Mouse (Mus musculus) forebrain, postnatal 0 days (tissue): ENCODE data around the gene Ltbp1. TPM values are rescaled to one million over a fixed set of nuclear protein-coding genes. Genes with fewer than 3 reads are reported as not detected.

Experiments used
- ATAC-seq: fragments of 200-750 bp; cut with Nextera tagmentation; 2 replicates; pipeline ENCODE4 v1.8.0; 2017; ENCODE audit warnings: mild to moderate bottlenecking, moderate library complexity
- DNase-seq: peaks from one replicate; pipeline ENCODE4 v3.0.0-alpha.2; 2015
- H3K27ac ChIP-seq: fragments of 300-500 bp; sonication (generic); 2 replicates; pipeline ENCODE4 v1.5.1; 2014; ENCODE audit warnings: low read depth, mild to moderate bottlenecking, antibody characterized with exemption, low read length, moderate library complexity, mixed read lengths
- H3K27me3 ChIP-seq: fragments of 300-500 bp; sonication (generic); 2 replicates; pipeline ENCODE4 v1.6.1; 2014; ENCODE audit warnings: mild to moderate bottlenecking, low read length, mixed read lengths; ENCODE audit not compliant: insufficient read depth
- H3K36me3 ChIP-seq: fragments of 300-500 bp; sonication (generic); 2 replicates; pipeline ENCODE4 v1.6.1; 2014; ENCODE audit warnings: mild to moderate bottlenecking, moderate library complexity; ENCODE audit not compliant: insufficient read depth
- H3K4me1 ChIP-seq: fragments of 300-500 bp; sonication (generic); 2 replicates; pipeline ENCODE4 v1.6.1; 2014; ENCODE audit warnings: antibody characterized with exemption; ENCODE audit not compliant: insufficient read depth
- H3K4me2 ChIP-seq: fragments of 300-500 bp; sonication (generic); 2 replicates; pipeline ENCODE4 v1.6.1; 2014; ENCODE audit warnings: low read depth, mild to moderate bottlenecking, moderate library complexity
- H3K4me3 ChIP-seq: fragments of 300-500 bp; sonication (generic); 2 replicates; pipeline ENCODE4 v1.5.1; 2014; ENCODE audit warnings: low read depth, low read length, mixed read lengths
- H3K9ac ChIP-seq: fragments of 300-500 bp; sonication (generic); 2 replicates; pipeline ENCODE4 v1.6.1; 2014; ENCODE audit warnings: mild to moderate bottlenecking
- H3K9me3 ChIP-seq: fragments of 300-500 bp; sonication (generic); 2 replicates; pipeline ENCODE4 v1.6.1; 2016; ENCODE audit warnings: low read length
- CTCF ChIP-seq: sonication (generic); IDR thresholded peaks from 2 replicates; pipeline ENCODE4 v1.5.1; 2016; ENCODE audit warnings: antibody characterized with exemption, control low read depth, low read depth
- WGBS: fragments of 180-500 bp; shearing (Covaris S2); extraction: QIAGEN DNeasy Blood & Tissue Kit; methylation state at CpG from one replicate; pipeline ENCODE4 v1.1.7; 2014; 5-methylcytosine and 5-hydroxymethylcytosine counted together
- polyA plus RNA-seq: library from polyadenylated mRNA; unstranded; fragments of >200 nt; fragmentation: Nextera tagmentation; extraction: Ambion mirVana; gene quantifications from 2 replicates; pipeline ENCODE4 v1.2.1, GENCODE M21; 2015
- total RNA-seq: library from RNA; depleted of rRNA; stranded (reverse); fragments of >200 nt; gene quantifications from 2 replicates; pipeline ENCODE4 v1.2.3, GENCODE M21; 2014

Gene Ltbp1
- total and polyA plus RNA-seq, 2 experiments from 2014 or later: 1.5 to 5.2 TPM

DNA sequence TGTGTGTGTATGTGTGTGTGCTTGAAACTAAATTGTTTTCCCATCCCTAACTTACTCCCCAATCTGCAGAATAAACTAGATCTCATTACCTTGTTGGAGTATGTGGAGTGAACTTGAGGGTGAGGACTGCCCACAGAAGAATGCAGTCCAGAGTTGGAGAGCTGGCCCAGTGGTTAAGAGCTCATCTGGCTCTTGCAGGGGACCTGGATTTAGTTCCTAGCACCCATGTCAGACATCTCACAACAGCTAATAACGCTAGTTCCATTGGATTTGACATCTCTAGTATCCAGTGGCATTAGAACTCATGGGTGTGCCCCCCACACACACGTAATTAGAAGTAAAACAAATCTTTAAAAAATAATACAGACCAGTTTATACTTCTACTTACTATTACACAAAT, 428.8 kb downstream of the Ltbp1 start:
- H3K9ac ChIP-seq: no peak overlapping the region
- 88% methylated on average over 2 of the region's 2 CpGs for WGBS
- H3K9me3 ChIP-seq: no peaks in the 10 kb centered on the region
- H3K36me3 ChIP-seq: no peaks in the 10 kb centered on the region
- no peak overlapping the region for H3K4me2 ChIP-seq
- H3K4me1 ChIP-seq: no peaks in the 10 kb centered on the region
- H3K4me3 ChIP-seq: no peak overlapping the region
- no peak for TF ChIP-seq CTCF
- no peaks in the 10 kb centered on the region for H3K27me3 ChIP-seq
- no peak for ATAC-seq
- no peak for DNase-seq
- H3K27ac ChIP-seq: no peak overlapping the region

DNA sequence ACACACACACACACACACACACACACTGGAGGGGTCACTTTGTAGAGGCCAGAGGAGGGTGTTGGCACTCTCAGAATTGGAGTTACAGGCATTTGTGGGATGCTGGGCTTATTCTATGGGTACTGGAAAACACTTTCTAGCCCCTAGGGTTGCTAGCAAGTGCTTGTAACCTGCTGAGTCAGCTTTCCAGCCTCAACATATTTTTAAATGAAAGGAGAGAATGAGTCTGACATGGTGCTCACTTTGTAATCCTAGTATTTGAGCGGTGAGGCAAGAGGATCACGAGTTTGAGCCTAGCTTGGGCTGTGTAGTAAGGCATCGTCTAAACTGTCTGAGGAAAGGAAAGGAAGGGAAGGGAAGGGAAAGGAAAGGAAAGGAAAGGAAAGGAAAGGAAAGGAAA, 429.5 kb downstream of the Ltbp1 start:
- no peak for TF ChIP-seq CTCF
- WGBS: 77% methylated on average over 3 of the region's 3 CpGs
- Histone ChIP-seq H3K9me3 (no peaks in the 10 kb centered on the region), H3K9ac (no peak overlapping the region), H3K4me2 (no peak overlapping the region), H3K36me3 (no peaks in the 10 kb centered on the region), H3K27me3 (no peaks in the 10 kb centered on the region), H3K27ac (no peak overlapping the region), H3K4me3 (no peak overlapping the region), H3K4me1 (no peaks in the 10 kb centered on the region)
- DNase-seq: no peak
- ATAC-seq: no peak

DNA sequence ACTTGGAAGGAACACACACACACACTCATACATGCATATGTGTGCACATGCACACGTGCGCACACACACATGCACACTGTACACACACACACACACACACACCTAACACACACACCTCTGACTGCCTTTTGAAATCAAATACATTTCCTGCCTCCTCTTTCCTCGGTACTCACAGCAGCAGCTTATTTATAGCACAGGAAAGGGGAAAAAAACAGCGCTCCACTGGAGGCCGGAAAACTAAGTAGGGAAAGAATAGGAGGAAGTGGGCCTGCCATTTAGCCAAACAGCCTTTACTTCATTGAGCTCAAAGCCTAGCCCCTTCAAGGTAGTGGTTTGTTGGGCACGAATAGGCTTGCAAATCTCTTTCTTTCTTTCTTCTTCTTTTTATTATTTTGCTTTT, 430.2 kb downstream of the Ltbp1 start, which contains the start of gene Rasgrp3:
TSS of gene Rasgrp3 (plus strand) at position 298 of the 400 bp plus-strand sequence.
- TF ChIP-seq CTCF: no peak
- WGBS: 66% methylated on average over 6 of the region's 6 CpGs
- ATAC-seq: no peak
- no peak for DNase-seq
- Histone ChIP-seq H3K9ac (no peak within 1 kb of the TSS), H3K4me2 (no peak within 1 kb of the TSS), H3K36me3 (no peaks in the 10 kb centered on the region), H3K9me3 (no peaks in the 10 kb centered on the region), H3K4me3 (peak within 1 kb of the TSS; percentile 9; the same call in 1 of the 2 replicates), H3K27ac (no peak within 1 kb of the TSS), H3K27me3 (no peaks in the 10 kb centered on the region), H3K4me1 (no peaks in the 10 kb centered on the region)

DNA sequence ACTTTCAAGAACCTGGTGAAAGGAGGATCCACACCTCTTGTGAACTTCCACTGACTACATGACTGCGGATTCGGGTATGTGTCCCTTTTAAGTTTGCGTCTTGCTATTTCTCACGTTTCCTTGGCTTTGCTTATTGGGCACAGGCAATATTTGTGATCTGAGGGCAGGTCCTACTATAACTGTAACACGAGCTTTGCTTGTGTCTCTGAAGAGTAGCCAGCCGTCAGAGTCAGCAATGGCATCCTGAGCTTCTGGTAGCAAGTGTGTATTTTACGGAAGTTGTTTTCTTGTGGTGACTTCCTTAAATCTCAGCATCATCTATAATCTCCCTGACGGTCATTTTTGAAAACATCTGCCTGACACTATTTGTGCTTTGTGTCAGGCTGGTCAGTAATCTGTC, 430.7 kb downstream of the Ltbp1 start:
- Histone ChIP-seq H3K4me3 (0 out of 2 replicates have a peak overlapping the region, but pooled peaks have one; percentile 3), H3K4me2 (no peak overlapping the region), H3K9ac (no peak overlapping the region), H3K9me3 (no peaks in the 10 kb centered on the region), H3K4me1 (no peaks in the 10 kb centered on the region), H3K27ac (no peak overlapping the region), H3K36me3 (no peaks in the 10 kb centered on the region), H3K27me3 (no peaks in the 10 kb centered on the region)
- ATAC-seq (no peak), DNase-seq (no peak)
- WGBS: 86% methylated on average over 8 of the region's 8 CpGs
- TF ChIP-seq CTCF: no peak

DNA sequence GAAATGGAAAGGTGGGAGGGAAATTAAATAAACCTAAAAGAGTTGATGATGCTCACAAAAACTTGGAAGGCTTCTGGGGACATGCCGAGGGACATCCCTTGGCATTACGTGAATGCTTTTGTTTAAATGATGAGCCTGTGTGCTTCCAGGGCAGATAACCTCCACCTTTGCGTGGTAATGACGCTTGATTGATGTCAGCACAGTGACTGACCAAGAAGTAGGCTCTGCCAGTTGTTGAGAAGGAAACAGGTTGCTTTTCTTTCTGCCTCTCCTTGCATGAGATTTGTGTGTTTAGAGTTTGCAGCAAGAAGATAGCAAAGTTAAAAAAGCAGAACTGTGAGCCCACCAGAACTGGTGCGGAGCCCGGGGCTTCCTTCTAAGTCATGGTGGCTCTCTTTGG, 431.5 kb downstream of the Ltbp1 start:
- H3K9me3 ChIP-seq: no peaks in the 10 kb centered on the region
- no peak overlapping the region for H3K9ac ChIP-seq
- 90% methylated on average over 6 of the region's 6 CpGs for whole genome bisulfite sequencing
- DNase-seq (no peak), ATAC-seq (no peak)
- H3K4me3 ChIP-seq: peak overlapping the region; percentile 9; the same call in 1 of the 2 replicates
- H3K27ac ChIP-seq: no peak overlapping the region
- TF ChIP-seq CTCF: no peak
- no peaks in the 10 kb centered on the region for H3K36me3 ChIP-seq
- H3K4me2 ChIP-seq: no peak overlapping the region
- no peaks in the 10 kb centered on the region for H3K4me1 ChIP-seq
- H3K27me3 ChIP-seq: no peaks in the 10 kb centered on the region

DNA sequence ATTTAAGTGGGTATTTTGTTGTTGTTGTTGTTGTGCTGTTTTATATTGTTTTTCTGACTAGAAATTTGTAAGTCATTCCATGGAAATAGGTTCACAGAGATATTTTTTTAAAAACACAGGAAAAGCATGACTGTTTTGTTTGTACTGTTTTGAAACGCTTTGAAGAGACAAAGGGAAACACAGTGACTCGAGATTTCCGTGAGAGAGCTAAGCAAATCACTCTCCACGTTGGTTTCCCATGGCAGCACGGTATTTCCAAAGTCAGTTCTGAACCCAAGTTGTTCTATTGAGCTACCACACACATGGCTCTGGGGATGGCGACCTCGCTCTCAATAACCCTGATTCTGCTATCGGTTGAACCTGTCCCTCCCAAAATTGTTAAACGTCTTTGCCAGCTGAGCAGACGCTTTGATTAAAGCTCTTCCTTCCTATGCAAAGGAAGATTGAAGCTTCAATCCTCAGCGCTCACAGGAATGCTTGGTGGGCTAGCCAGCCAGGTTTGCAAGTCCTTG, 431.9 kb downstream of the Ltbp1 start:
- 74% methylated on average over 11 of the region's 11 CpGs for WGBS
- no peaks in the 10 kb centered on the region for H3K4me1 ChIP-seq
- no peak for TF ChIP-seq CTCF
- no peak overlapping the region for H3K4me2 ChIP-seq
- H3K4me3 ChIP-seq: no peak overlapping the region
- H3K36me3 ChIP-seq: no peaks in the 10 kb centered on the region
- ATAC-seq (no peak), DNase-seq (no peak)
- H3K27ac ChIP-seq: no peak overlapping the region
- H3K9me3 ChIP-seq: no peaks in the 10 kb centered on the region
- H3K9ac ChIP-seq: no peak overlapping the region
- no peaks in the 10 kb centered on the region for H3K27me3 ChIP-seq

DNA sequence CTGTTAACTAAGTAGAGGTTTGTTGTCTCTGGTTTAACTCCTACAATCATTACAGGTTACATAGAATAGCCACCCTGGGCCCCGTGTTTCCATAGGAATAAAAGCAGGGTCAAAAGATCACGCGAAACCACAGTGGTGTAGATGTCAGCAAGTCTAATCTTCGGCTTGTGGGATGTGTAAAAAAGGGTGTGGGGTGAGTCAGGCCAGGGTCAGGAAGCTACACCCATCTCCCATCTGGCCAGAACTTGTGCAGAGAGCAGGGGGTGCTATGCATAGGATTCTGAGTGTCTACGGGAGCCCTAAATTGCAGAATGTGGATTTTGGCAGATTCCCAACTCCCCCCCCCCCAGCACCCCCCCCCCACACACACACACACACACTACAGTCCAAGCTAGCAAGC, 432.8 kb downstream of the Ltbp1 start:
- Histone ChIP-seq H3K4me1 (no peaks in the 10 kb centered on the region), H3K4me3 (no peak overlapping the region), H3K4me2 (no peak overlapping the region), H3K27ac (no peak overlapping the region), H3K9ac (no peak overlapping the region), H3K9me3 (no peaks in the 10 kb centered on the region), H3K36me3 (no peaks in the 10 kb centered on the region), H3K27me3 (no peaks in the 10 kb centered on the region)
- no peak for ATAC-seq
- no peak for TF ChIP-seq CTCF
- WGBS: 80% methylated on average over 5 of the region's 5 CpGs
- DNase-seq: no peak
